Mouse (Mus musculus): Measurements from ENCODE around the gene Apobec3. TPM values are rescaled to one million over a fixed set of nuclear protein-coding genes. Genes with fewer than 3 reads are reported as not detected.

Gene Apobec3
- polyA plus RNA-seq, 1 experiment from 2014 or later: 11.0 TPM

DNA sequence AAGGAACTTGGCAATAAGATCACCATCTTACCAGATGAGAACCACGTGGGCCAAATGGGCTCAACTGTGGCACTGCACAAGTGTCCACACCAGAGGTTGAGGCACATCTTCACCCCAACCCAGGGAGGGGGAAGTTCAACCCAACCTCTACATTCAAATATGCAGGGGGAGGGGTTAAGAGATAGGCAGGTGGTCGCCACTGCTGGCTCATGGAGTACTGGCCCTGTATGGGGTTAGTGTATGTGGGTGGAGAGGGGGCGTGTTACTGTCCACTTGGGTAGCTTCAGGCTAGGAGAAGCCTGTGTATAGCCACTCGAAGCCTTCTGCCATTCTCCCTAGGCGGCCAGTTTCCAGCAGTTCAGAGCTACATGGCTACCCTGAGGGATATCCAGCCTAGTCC lies 24.7 kb downstream of the Apobec3 start:
- H3K36me3 ChIP-seq (replicated peaks): peaks cover 20% of the 10 kb centered on the region
- H3K27me3 ChIP-seq (ENCODE audit: poor library complexity, severe bottlenecking): no peaks in the 10 kb centered on the region
- no peak overlapping the region for H3K4me3 ChIP-seq
- 86% methylated on average over 5 of the region's 5 CpGs for WGBS
- DNase-seq (ENCODE audit: extremely low spot score, low spot score): no peak
- H3K27ac ChIP-seq: no peak overlapping the region
- H3K9me3 ChIP-seq: no peaks in the 10 kb centered on the region
- H3K4me1 ChIP-seq: no peaks in the 10 kb centered on the region; the same call in 1 of the 2 replicates

DNA sequence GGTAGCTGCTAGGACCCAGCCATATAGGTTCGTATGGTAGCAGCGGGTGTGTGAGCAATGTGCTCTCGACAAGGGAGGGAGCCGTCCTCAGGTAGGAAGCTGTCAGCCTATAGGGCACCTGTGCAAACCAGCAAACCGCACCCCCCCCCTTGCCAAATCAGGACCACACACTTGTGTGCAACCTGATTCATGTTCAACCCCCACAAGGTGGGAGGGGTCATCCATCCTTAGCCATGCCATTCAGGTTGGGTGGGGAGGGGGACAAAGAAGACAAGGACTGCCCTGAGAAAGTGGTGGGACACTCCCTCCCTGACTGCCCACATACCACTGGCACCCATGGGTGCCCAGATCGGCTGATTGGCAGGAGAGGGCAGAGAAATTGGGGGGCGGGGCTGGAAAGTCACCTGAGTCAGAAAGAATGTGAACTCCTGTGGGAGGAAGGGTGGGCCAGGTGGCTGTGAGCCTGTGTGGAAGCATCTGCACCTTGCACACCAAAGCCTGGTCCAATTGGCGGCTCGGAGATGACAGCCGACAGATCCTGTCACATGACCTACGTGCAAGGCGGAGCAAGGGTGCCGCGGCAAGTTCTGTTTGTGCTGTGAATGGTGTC lies 25.8 kb downstream of the Apobec3 start:
- DNase-seq (ENCODE audit: extremely low spot score, low spot score): no peak
- 95% methylated on average over 14 of the region's 14 CpGs for WGBS
- no peaks in the 10 kb centered on the region; the same call in 1 of the 2 replicates for H3K4me1 ChIP-seq
- H3K27ac ChIP-seq: no peak overlapping the region
- H3K36me3 ChIP-seq (replicated peaks): peaks cover 29% of the 10 kb centered on the region
- H3K9me3 ChIP-seq: no peaks in the 10 kb centered on the region
- no peak overlapping the region for H3K4me3 ChIP-seq
- H3K27me3 ChIP-seq (ENCODE audit: poor library complexity, severe bottlenecking): no peaks in the 10 kb centered on the region

GRCm38 (mm10) chr15:79918485-79918884 lies 27.0 kb downstream of the Apobec3 start:
- DNase-seq (ENCODE audit: extremely low spot score, low spot score): no peak
- Histone ChIP-seq H3K27me3 (ENCODE audit: poor library complexity, severe bottlenecking) (no peaks in the 10 kb centered on the region), H3K27ac (0 out of 2 replicates have a peak overlapping the region, but pooled peaks have one; percentile 32), H3K4me3 (no peak overlapping the region), H3K4me1 (no peaks in the 10 kb centered on the region; the same call in 1 of the 2 replicates), H3K9me3 (no peaks in the 10 kb centered on the region), H3K36me3 (replicated peaks) (peaks cover 32% of the 10 kb centered on the region)
- 86% methylated on average over 16 of the region's 16 CpGs for WGBS

- no peak overlapping the region for H3K27ac ChIP-seq
- H3K36me3 ChIP-seq (replicated peaks): peaks cover 32% of the 10 kb centered on the region
- 66% methylated on average over 2 of the region's 2 CpGs for WGBS
- H3K4me3 ChIP-seq: no peak overlapping the region
- H3K27me3 ChIP-seq (ENCODE audit: poor library complexity, severe bottlenecking): no peaks in the 10 kb centered on the region
- H3K9me3 ChIP-seq: no peaks in the 10 kb centered on the region
- H3K4me1 ChIP-seq: no peaks in the 10 kb centered on the region; the same call in 1 of the 2 replicates
- DNase-seq (ENCODE audit: extremely low spot score, low spot score): no peak
Observed at GRCm38 (mm10) chr15:79919787-79920186, 28.3 kb downstream of the Apobec3 start.

- 78% methylated on average over 11 of the region's 11 CpGs for WGBS
- Histone ChIP-seq H3K4me3 (peak overlapping the region; percentile 67), H3K27ac (peak overlapping the region; percentile 72; the same call in 1 of the 2 replicates), H3K27me3 (ENCODE audit: poor library complexity, severe bottlenecking) (peaks cover 36% of the 10 kb centered on the region), H3K4me1 (peaks cover 22% of the 10 kb centered on the region), H3K9me3 (no peaks in the 10 kb centered on the region), H3K36me3 (replicated peaks) (peaks cover 6% of the 10 kb centered on the region; the same call in 1 of the 2 replicates)
- no peak for DNase-seq (ENCODE audit: extremely low spot score, low spot score)
Observed at GRCm38 (mm10) chr15:79926856-79927416, 35.5 kb downstream of the Apobec3 start.

- H3K4me3 ChIP-seq: peak overlapping the region; percentile 67
- H3K27ac ChIP-seq: peak overlapping the region; percentile 72
- H3K27me3 ChIP-seq (ENCODE audit: poor library complexity, severe bottlenecking): peaks cover 43% of the 10 kb centered on the region
Observed at GRCm38 (mm10) chr15:79927637-79928122, 36.2 kb downstream of the Apobec3 start.

DNA sequence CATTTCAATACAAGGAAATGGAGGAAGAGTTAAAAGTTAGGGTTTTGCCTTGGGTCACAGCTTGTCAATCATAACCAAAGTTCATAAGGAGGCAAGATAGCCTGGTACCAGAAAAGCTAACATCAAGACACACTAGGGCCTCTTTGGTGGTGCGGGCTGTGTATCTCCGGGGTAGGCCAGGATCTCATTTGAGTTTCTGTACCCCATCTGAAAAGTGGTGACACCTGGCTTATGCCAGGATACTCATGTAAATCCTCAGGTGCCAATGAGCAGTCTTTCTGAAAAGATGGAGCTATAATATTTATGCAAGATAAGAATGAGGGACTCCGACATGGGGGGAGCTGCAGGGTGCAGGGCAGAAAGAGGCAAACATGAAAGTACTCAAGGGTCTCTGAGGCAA lies 36.9 kb downstream of the Apobec3 start:
- DNase-seq (ENCODE audit: extremely low spot score, low spot score): no peak
- Histone ChIP-seq H3K27me3 (ENCODE audit: poor library complexity, severe bottlenecking) (peaks cover 49% of the 10 kb centered on the region), H3K4me1 (peaks cover 36% of the 10 kb centered on the region), H3K4me3 (peak overlapping the region; percentile 67; the same call in 1 of the 2 replicates), H3K36me3 (replicated peaks) (no peaks in the 10 kb centered on the region), H3K27ac (no peak overlapping the region), H3K9me3 (no peaks in the 10 kb centered on the region)
- 96% methylated on average over 3 of the region's 3 CpGs for WGBS

More at GRCm38 (mm10) chr15:79927637-79928122, 36.2 kb downstream of the Apobec3 start:
- peak; percentile 79 for DNase-seq (ENCODE audit: extremely low spot score, low spot score)
- under 1% methylated on average over 29 of the region's 29 CpGs for WGBS
- no peaks in the 10 kb centered on the region for H3K36me3 ChIP-seq (replicated peaks)
- peaks cover 29% of the 10 kb centered on the region for H3K4me1 ChIP-seq
- no peaks in the 10 kb centered on the region for H3K9me3 ChIP-seq

DNA sequence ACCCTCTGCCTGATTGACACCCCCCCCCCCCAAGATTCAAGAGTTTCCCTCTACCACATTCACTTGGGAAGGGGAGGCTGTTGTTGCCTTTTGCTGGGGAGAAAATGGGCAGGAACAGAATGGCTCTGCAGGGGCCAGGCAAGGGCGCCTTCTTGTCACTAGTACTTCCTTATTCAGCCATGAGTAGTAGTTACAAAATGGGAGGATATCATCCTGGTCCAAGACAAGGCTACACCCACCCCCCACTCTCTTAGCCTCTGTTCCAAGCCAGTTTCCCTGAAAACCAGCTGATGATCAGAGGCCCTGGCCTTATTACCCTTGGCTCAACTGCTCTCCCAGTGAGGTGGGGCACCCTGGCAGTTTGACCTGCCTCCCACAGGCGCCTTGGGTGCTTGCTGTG lies 37.3 kb downstream of the Apobec3 start:
- H3K27me3 ChIP-seq (ENCODE audit: poor library complexity, severe bottlenecking): peaks cover 54% of the 10 kb centered on the region
- H3K36me3 ChIP-seq (replicated peaks): no peaks in the 10 kb centered on the region
- 74% methylated on average over 2 of the region's 2 CpGs for WGBS
- no peak overlapping the region for H3K4me3 ChIP-seq
- H3K9me3 ChIP-seq: no peaks in the 10 kb centered on the region
- peaks cover 40% of the 10 kb centered on the region for H3K4me1 ChIP-seq
- no peak for DNase-seq (ENCODE audit: extremely low spot score, low spot score)
- H3K27ac ChIP-seq: no peak overlapping the region

DNA sequence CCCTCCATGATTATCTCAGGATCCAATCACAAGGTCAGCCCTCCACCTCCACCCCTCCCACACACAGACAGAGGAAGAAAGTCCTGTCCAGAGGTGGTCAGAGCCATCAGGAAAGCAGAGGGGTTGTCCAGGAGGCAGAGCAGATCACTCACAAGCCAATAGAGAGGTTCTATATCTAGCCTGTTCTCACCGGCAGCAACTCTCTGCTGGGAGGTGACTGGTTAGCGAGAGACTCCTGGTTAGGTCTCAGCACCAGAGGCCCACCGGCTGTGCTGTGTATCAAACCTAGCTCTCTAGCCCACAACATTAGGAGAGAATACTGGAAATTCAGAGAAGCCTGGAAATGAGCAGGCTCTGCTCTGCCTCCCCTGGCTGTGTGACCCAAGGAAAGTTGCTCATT lies 38.3 kb downstream of the Apobec3 start:
- H3K9me3 ChIP-seq: no peaks in the 10 kb centered on the region
- no peak overlapping the region for H3K27ac ChIP-seq
- no peak overlapping the region for H3K4me3 ChIP-seq
- H3K27me3 ChIP-seq (ENCODE audit: poor library complexity, severe bottlenecking): peaks cover 64% of the 10 kb centered on the region
- no peak for DNase-seq (ENCODE audit: extremely low spot score, low spot score)
- 85% methylated on average over 3 of the region's 3 CpGs for WGBS
- peaks cover 50% of the 10 kb centered on the region for H3K4me1 ChIP-seq
- no peaks in the 10 kb centered on the region for H3K36me3 ChIP-seq (replicated peaks)

DNA sequence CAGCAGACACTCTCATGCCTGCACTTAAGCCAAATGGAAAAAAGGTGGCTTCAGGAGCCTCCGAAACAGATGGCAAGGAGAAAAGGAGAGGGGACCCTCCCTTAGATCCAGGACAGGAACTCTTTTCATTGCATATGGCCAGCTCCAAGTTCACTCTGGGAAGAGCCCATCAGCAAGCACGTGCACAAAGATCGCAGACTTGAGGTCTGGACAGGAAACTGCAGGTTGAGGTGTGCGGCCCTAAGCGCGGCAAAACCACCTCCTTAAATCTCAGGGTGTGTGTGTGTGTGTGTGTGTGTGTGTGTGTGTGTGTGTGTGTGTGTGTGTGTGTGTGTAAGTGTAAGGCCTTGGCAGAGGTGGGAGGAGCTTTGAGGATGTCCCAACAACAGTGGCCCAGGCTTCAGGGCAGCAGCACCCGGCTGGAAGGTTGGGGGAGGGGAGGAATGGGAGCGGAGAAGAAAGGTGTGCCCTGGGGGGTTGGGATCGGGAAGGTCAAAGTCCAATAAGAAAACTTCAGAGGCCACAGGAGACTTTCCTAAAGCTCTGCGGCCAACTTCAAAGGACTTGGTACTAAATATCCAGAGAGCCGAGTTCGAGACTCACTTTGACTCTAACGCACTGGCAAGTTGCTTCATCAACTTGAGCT lies 40.2 kb downstream of the Apobec3 start:
- no peak for DNase-seq (ENCODE audit: extremely low spot score, low spot score)
- Histone ChIP-seq H3K9me3 (no peaks in the 10 kb centered on the region), H3K4me3 (peak overlapping the region; percentile 78), H3K4me1 (peaks cover 59% of the 10 kb centered on the region), H3K27me3 (ENCODE audit: poor library complexity, severe bottlenecking) (peaks cover 76% of the 10 kb centered on the region), H3K36me3 (replicated peaks) (no peaks in the 10 kb centered on the region), H3K27ac (no peak overlapping the region)
- WGBS: 18% methylated on average over 13 of the region's 13 CpGs

DNA sequence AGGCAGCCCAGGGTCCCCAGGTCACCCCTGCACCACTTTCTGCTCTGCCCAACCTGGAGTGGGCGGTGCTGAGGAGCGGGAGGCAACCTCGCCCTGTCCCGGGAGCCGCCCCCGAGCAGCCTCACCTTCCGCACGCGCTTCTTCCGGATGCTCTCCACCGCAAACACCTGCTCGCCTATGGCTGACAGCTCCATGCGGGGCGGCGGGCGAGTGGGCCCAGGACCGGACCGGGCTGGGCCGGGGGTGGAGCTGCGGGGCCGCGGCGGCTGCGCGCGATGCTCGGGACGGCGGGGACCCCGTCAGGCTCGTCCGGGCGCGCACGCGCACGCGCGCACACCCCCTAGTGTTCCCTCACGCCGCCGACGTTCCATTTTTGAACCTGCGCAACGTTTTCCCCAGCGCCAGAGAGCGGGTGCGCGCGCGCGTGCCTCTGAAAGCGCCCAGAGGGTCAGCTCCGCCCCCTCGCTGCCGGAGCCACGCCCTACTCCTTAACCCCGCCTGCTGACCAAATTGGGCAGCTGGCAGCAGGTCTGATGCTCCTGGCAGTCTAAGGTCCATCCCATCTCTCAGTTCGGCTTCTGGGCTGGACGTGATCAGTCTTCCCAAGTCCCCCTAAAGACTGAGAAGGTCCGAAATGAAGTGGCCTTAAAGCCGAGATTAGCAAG lies 41.0 kb downstream of the Apobec3 start:
- H3K4me1 ChIP-seq: peaks cover 51% of the 10 kb centered on the region
- WGBS: under 1% methylated on average over 62 of the region's 62 CpGs
- H3K27me3 ChIP-seq (ENCODE audit: poor library complexity, severe bottlenecking): peaks cover 76% of the 10 kb centered on the region
- no peaks in the 10 kb centered on the region for H3K9me3 ChIP-seq
- peak overlapping the region; percentile 83 for H3K27ac ChIP-seq
- peak; percentile 88 for DNase-seq (ENCODE audit: extremely low spot score, low spot score)
- peak overlapping the region; percentile 78 for H3K4me3 ChIP-seq
- H3K36me3 ChIP-seq (replicated peaks): no peaks in the 10 kb centered on the region

DNA sequence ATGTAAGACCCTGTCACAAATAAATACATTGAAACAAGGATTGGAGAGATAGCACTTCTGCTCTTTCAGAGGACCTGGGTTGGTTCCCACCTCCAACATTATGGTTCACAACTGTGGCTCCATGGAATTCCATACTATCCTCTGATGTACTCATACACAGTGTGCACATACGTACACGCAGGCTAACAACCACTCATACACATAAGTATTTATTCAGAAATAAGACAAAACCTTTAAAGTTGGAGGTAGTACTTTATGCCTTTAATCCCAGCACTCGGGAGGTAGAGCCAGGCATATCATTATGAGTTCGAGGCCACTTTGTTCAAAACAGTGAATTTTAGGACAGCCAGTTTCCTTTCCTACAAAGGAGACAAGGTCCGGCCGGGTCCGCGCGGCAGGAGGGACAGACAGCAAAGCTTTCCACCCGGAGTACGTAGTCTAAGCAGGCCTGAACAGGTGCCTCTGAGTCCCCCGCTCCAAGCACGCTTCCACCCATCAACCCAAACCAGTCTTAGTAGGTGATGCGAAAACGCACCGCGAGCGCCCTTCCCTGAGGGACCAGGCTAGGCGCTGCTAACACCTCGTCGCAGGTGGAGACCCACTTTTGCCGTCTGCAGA lies 41.7 kb downstream of the Apobec3 start:
- peaks cover 76% of the 10 kb centered on the region for H3K27me3 ChIP-seq (ENCODE audit: poor library complexity, severe bottlenecking)
- whole genome bisulfite sequencing: 4% methylated on average over 22 of the region's 22 CpGs
- no peaks in the 10 kb centered on the region for H3K36me3 ChIP-seq (replicated peaks)
- H3K27ac ChIP-seq: 0 out of 2 replicates have a peak overlapping the region, but pooled peaks have one; percentile 21
- peaks cover 44% of the 10 kb centered on the region for H3K4me1 ChIP-seq
- H3K9me3 ChIP-seq: no peaks in the 10 kb centered on the region
- peak overlapping the region; percentile 78 for H3K4me3 ChIP-seq
- DNase-seq (ENCODE audit: extremely low spot score, low spot score): no peak

All from forebrain, embryonic 10.5 days (tissue).